Mouse (Mus musculus): Measurements from ENCODE around the gene Qsox1.

- TF ChIP-seq CTCF (IDR thresholded peaks at IDR 0.05; ENCODE audit: extremely low read depth, insufficient read depth, insufficient read length, insufficient replicate concordance), result no peak
- TF ChIP-seq POLR2A (IDR thresholded peaks at IDR 0.05; ENCODE audit: low read depth, low read length), result no peak
These were observed 18.2 kb upstream of the Qsox1 start for GRCm38 (mm10) chr1:155830861-155831260.
